Mouse (Mus musculus): Measurements from ENCODE around the gene Nkiras1. TPM values are rescaled to one million over a fixed set of nuclear protein-coding genes. Genes with fewer than 3 reads are reported as not detected.
"Not testable (repeated sequence)": the region's sequence is repeated elsewhere in the genome, so short reads cannot be mapped to it uniquely, and the experiment has no call there.

Nkiras1 gene
- 11.4 and 15.0 TPM in 2 replicates for polyA plus RNA-seq (2016; fragmentation: Nextera tagmentation; extraction: Ambion mirVana)

DNA sequence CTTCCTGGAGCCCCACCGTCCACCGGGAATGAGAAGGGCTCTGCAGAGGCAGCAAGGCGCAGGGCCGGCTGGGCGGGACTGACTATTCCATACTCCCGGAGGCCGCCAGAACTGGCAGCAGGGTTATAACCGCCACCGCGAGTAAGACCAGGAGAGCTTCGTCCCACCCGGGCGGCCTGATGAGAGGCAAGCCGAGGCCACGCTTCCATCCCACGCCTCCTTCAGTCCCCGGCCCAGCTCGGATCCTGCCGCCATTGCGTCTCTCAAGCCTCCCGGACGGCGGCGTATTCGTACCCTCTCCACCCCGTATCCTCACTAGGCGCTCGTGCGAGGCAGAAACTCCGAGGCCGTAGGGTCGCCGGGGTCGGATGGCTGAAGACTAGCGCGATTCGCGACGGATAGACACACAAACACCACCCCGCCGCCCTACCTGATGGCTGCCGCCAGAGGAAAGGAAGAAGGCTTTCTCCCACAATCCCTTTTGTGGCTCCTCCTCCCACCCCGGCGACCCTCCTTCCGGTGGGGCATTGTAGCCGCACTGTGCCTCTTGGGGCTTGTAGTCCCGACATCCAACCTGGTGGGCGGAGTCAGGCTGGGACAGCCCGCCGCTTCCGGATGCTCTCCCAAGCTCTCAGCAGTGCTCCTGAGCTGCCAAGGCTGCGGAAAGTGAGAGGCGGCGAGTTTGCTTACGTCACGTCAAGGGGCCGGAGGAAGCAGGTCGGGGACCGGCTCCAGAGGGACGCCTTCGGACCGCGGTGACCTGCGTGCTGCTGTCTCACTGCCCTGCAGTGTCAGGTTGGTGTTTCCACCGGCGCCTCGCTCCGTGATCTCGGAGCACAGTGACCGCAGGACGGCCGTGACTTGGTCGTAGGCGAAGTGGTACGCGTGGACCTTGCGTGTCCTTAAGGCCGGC, at the start of gene Nkiras1, which contains the start of gene Rpl15:
TSS of gene Nkiras1 (plus strand) at position 608 of the 913 bp plus-strand sequence.
TSS of gene Rpl15 (minus strand) at position 863 of the 913 bp plus-strand sequence.
- WGBS = under 1% methylated on average over 78 of the region's 78 CpGs
- DNase-seq (ENCODE audit: low spot score) = peak; percentile 99

DNA sequence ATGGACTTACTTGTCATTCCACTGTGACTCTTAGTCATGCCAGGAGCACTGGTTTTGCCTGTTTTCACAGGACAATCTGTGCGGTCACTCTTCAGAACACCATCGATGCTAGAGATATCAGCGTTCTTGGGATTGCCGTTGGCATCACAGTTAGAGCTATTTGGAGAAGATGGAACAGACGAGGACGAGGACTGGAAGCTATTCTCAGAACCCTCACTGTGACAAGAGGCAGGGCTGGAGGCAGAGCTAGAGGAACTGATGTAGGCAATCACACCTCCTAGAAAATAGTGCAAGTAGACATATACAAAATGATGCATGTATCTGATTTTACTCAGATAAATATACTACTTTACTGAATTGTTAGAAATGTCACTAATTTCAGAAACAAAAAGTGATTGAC, 49.0 kb upstream of the Nkiras1 start:
- no peaks in the 10 kb centered on the region for H3K4me1 ChIP-seq (replicated peaks)

More for the DNA sequence above, at the start of gene Nkiras1, which contains the start of gene Rpl15:
- peak within 1 kb of the TSS; percentile 92 for H3K4me3 ChIP-seq
- peaks cover 36% of the 10 kb centered on the region for H3K36me3 ChIP-seq
- peak within 1 kb of the TSS; percentile 99 for H3K27ac ChIP-seq
- peaks cover 11% of the 10 kb centered on the region; the same call in 1 of the 2 replicates for H3K4me1 ChIP-seq (replicated peaks)
- H3K27me3 ChIP-seq (ENCODE audit: insufficient read depth, poor library complexity, severe bottlenecking) = no peaks in the 10 kb centered on the region
- no peaks in the 10 kb centered on the region for H3K9me3 ChIP-seq

DNA sequence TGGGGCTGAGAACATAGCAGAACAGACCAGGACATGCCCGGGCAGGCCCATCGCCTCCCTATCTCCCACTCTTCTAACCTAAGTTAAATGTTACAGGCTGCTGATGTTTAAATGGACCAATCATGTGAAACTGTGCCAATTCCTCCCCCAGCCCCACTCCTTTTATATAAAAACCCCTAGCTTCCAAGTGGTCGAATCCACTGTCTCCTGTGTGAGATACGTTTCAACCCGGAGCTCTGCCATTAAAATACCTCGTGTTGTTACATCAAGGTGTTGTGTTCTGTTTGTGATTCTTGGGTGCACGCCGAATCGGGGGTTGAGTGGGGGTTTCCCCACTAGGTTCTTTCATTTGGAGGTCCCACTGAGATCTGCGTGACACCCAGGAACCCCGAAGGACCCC, 45.5 kb upstream of the Nkiras1 start:
- H3K27me3 ChIP-seq (ENCODE audit: insufficient read depth, poor library complexity, severe bottlenecking) = not testable (repeated sequence)
- 95% methylated on average over 11 of the region's 11 CpGs for WGBS

More for the DNA sequence above, 49.0 kb upstream of the Nkiras1 start:
- no peaks in the 10 kb centered on the region for H3K9me3 ChIP-seq
- no peak overlapping the region for H3K27ac ChIP-seq
- no peaks in the 10 kb centered on the region for H3K36me3 ChIP-seq
- DNase-seq (ENCODE audit: low spot score) = no peak
- H3K4me3 ChIP-seq = no peak overlapping the region
- no peaks in the 10 kb centered on the region for H3K27me3 ChIP-seq (ENCODE audit: insufficient read depth, poor library complexity, severe bottlenecking)
- 88% methylated on average over 6 of the region's 6 CpGs for WGBS

DNA sequence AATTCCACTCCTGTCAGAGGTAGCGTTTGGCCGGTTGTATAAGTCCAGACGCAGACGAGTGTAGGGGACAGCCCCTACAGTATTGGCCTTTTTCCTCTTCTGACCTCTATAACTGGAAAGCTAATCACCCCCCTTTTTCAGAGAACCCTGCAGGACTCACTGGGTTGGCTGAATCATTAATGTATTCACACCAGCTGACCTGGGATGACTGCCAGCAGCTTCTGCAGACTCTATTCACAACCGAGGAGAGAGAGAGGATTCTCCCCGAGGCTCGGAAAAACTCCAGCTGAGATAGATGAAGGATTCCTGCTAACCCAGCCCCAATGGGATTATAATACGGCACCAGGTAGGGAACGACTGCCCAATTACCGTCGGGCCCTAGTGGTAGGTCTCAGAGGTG, 44.8 kb upstream of the Nkiras1 start:
- H3K9me3 ChIP-seq; H3K4me1 ChIP-seq (replicated peaks); DNase-seq (ENCODE audit: low spot score); H3K4me3 ChIP-seq; H3K36me3 ChIP-seq; H3K27ac ChIP-seq; H3K27me3 ChIP-seq (ENCODE audit: insufficient read depth, poor library complexity, severe bottlenecking): not testable (repeated sequence)
- WGBS = 88% methylated on average over 11 of the region's 11 CpGs

More for the DNA sequence above, 45.5 kb upstream of the Nkiras1 start:
- not testable (repeated sequence) for H3K27ac ChIP-seq; H3K36me3 ChIP-seq; H3K9me3 ChIP-seq; H3K4me3 ChIP-seq; DNase-seq (ENCODE audit: low spot score); H3K4me1 ChIP-seq (replicated peaks)

DNA sequence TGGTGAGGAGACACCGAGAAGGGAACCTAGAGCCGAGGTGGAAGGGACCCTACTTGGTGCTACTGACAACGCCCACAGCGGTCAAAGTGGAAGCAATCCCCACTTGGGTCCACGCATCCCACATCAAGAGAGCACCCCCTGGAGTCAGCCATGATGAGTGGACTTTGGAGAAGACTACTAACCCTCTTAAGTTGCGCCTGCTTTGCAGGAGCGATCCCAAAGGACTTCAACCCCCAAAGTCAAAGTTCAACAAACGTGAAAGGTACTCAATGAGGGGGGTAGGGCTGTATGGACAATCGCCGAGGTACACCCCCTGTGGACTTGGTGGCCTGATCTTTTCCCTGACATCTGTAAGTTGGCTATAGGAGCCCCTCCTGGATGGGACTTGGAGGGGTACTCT, 41.2 kb upstream of the Nkiras1 start:
- not testable (repeated sequence) for H3K4me3 ChIP-seq; H3K27me3 ChIP-seq (ENCODE audit: insufficient read depth, poor library complexity, severe bottlenecking); DNase-seq (ENCODE audit: low spot score); H3K36me3 ChIP-seq; H3K9me3 ChIP-seq; H3K27ac ChIP-seq; H3K4me1 ChIP-seq (replicated peaks)
- 94% methylated on average over 10 of the region's 10 CpGs for WGBS

DNA sequence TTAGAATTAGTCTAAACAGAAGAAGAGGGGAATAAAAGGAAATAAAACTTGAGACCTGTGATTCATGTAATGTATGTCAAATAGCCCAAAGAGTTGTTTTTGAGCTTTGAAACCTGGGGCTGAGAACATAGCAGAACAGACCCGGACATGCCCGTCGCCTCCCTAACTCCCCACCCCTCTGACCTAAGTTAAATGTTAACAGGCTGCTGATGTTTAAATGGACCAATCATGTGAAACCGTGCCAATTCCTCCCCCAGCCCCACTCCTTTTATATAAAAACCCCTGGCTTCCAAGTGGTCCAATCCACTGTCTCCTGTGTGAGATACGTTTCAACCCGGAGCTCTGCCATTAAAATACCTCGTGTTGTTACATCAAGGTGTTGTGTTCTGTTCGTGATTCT, 39.1 kb upstream of the Nkiras1 start:
- H3K4me1 ChIP-seq (replicated peaks); H3K27ac ChIP-seq; H3K4me3 ChIP-seq; H3K27me3 ChIP-seq (ENCODE audit: insufficient read depth, poor library complexity, severe bottlenecking); DNase-seq (ENCODE audit: low spot score); H3K36me3 ChIP-seq; H3K9me3 ChIP-seq: not testable (repeated sequence)
- 92% methylated on average over 8 of the region's 8 CpGs for WGBS

DNA sequence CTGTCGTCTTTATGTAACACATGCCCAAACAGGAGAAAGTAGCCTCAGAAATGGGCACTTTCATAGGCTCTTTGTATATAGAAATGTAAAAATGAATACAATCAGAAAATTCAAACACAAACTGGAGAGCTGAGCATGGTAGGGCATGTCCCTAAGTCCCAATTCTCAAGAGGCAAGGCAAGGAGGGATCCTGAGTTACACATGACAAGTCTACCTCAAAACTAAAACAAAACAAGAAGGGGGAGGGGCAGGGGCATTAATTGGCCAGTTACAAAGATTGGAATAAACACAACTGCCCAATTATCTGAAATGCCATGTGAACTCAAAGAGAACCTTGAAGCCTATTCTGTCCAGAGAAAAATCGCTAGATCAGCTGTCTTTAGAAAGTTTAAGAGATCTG, 37.9 kb upstream of the Nkiras1 start:
- no peak overlapping the region for H3K4me3 ChIP-seq
- WGBS = 88% methylated on average over 2 of the region's 2 CpGs

DNA sequence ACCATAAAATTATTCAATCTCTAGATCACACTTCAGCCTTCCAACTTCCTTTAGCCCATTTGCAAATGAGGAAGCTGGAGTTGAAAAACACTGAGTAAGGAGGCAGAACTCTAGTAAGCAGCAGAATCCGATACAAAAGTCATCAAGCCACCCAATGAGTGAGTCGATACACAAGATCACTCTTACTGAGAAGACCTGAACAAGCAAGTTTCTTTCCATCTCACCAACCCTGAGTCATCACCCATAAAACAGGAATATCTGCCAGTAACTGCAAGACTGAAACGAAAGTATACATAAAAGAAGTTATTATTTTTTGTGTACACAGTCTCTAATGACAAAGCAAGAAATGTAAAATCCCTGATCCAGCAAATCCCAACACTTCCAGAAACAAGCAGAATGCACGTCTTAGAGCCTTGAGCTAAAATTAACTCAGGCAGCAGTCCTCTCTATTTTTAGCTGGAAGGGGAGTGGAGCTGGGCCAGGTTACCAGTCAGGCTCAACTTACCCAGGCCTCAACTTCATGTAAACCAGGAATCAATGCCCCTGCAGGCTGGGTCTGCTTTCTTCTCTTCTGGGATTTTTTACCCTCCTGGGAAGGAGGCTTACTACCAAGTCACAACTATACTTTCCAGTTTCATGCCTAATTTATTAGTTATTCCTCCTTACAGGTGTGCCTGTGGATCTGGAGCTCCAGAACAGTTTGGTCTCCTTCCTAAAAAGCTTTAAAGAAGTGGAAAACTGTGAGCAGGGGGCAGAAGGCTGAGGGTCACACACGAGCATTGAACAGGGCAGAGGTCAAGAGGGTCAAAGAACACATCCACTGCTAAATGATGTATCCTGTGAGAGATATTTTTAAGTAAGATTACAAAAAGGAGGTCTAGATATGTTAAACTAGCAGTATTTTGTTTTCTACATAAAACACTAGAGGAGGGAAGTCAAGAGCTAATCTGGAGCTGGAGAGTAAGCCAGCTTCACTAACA, 36.7 kb upstream of the Nkiras1 start:
- 60% methylated on average over 5 of the region's 5 CpGs for WGBS
- no peaks in the 10 kb centered on the region for H3K36me3 ChIP-seq
- no peaks in the 10 kb centered on the region for H3K27me3 ChIP-seq (ENCODE audit: insufficient read depth, poor library complexity, severe bottlenecking)
- 0 out of 2 replicates have a peak, but pooled peaks cover 3% of the 10 kb centered on the region for H3K9me3 ChIP-seq
- no peak overlapping the region for H3K27ac ChIP-seq
- DNase-seq (ENCODE audit: low spot score) = no peak
- peaks cover 4% of the 10 kb centered on the region; the same call in 1 of the 2 replicates for H3K4me1 ChIP-seq (replicated peaks)
- no peak overlapping the region for H3K4me3 ChIP-seq

More for the DNA sequence above, 37.9 kb upstream of the Nkiras1 start:
- no peak for DNase-seq (ENCODE audit: low spot score)
- Histone ChIP-seq H3K36me3 (no peaks in the 10 kb centered on the region), H3K27ac (no peak overlapping the region), H3K27me3 (ENCODE audit: insufficient read depth, poor library complexity, severe bottlenecking) (no peaks in the 10 kb centered on the region), H3K9me3 (no peaks in the 10 kb centered on the region), H3K4me1 (replicated peaks) (peaks cover 4% of the 10 kb centered on the region; the same call in 1 of the 2 replicates)

DNA sequence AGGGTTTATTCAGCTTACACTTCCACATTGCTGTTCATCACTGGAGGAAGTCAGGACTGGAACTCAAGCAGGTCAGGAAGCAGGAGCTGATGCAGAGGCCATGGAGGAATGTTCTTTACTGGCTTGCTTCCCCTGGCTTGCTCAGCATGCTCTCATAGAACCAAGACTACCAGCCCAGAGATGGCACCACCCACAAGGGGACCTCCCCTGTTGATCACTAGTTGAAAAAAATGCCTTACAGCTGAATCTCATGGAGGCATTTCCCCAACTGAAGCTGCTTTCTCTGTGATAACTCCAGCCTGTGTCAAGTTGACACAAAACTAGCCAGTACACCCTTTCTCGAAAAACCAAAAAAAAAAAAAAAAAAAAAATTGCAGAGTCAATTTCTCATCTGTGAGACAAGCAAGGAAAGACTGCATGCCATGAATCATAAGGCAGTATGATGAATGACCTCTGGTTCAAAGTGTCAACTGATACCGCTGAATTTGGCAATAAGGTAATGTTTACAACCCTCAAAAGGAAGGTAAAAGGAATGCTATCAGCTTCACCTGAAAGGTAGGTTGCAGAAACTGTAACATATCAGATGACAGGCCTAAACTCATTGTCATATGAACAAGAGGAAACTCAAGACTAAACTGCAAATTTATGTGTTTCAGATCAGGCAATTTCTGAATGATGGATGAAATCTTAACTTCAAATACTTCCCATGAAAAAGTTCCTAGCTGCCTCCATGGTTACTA, 34.3 kb upstream of the Nkiras1 start:
- H3K27ac ChIP-seq; H3K4me1 ChIP-seq (replicated peaks); H3K4me3 ChIP-seq; DNase-seq (ENCODE audit: low spot score); H3K9me3 ChIP-seq; H3K27me3 ChIP-seq (ENCODE audit: insufficient read depth, poor library complexity, severe bottlenecking); H3K36me3 ChIP-seq: not testable (repeated sequence)
- WGBS = 87% methylated on average over 2 of the region's 2 CpGs

DNA sequence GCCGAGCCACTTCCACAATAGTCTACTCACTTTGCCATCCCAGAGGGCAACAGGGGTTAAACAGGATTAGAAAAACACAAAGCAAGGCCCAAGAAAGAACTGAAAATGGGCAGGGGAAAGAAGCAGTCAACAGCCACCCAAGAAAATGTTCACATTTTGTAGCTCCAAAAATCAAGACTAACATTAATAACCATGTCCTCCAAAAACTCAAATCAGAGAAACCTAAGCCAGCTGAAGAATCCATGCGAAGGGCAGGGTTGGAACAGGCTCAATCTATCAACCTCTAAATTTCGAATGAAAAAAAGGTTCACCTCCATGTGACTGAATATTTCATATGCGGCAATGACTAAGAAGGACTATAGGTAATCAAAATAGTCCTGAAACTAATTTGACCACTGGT, 33.6 kb upstream of the Nkiras1 start:
- 64% methylated on average over 4 of the region's 4 CpGs for WGBS
- peaks cover 9% of the 10 kb centered on the region; the same call in 1 of the 2 replicates for H3K4me1 ChIP-seq (replicated peaks)
- H3K27ac ChIP-seq = no peak overlapping the region; the same call in 1 of the 2 replicates
- H3K4me3 ChIP-seq = peak overlapping the region; percentile 78
- H3K27me3 ChIP-seq (ENCODE audit: insufficient read depth, poor library complexity, severe bottlenecking) = no peaks in the 10 kb centered on the region
- no peaks in the 10 kb centered on the region for H3K36me3 ChIP-seq
- 0 out of 2 replicates have a peak, but pooled peaks cover 3% of the 10 kb centered on the region for H3K9me3 ChIP-seq
- no peak for DNase-seq (ENCODE audit: low spot score)

DNA sequence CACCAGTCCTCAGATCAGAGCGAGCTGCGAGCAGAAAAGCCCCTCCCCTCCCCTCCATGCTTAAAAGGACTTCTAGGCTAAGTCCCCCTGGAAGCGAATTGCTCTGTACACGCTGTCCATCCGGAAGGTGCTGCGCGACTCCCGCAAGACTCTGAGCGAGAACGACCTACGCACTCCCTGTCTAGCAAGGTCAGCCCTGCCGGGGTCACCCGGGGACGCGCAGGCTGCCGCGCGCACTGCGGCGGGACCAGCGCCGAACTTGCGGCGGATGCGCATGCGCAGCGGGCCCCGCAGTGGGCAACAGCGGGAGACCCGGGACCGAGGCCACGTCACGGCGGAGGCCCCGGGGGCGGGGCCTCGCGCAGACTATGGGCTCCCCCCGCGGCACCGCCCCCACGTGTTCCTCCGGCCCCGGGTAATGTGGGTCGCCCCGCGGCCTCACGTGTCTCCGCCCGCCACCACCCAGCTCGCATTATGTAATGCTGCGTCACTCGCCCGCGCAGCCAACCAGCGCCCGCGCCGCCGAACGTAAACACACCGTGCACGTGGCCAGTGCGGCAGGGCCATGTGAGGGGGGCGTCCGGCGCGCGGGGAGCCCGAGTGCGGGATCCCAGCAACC, 32.7 kb upstream of the Nkiras1 start:
- H3K27ac ChIP-seq = peak overlapping the region; percentile 78
- H3K4me1 ChIP-seq (replicated peaks) = peaks cover 9% of the 10 kb centered on the region; the same call in 1 of the 2 replicates
- H3K9me3 ChIP-seq = 0 out of 2 replicates have a peak, but pooled peaks cover 3% of the 10 kb centered on the region
- H3K4me3 ChIP-seq = peak overlapping the region; percentile 78
- H3K27me3 ChIP-seq (ENCODE audit: insufficient read depth, poor library complexity, severe bottlenecking) = no peaks in the 10 kb centered on the region
- WGBS = under 1% methylated on average over 69 of the region's 71 CpGs
- DNase-seq (ENCODE audit: low spot score) = peak; percentile 97
- no peaks in the 10 kb centered on the region for H3K36me3 ChIP-seq

All from hindbrain, embryonic 10.5 days (tissue).